Mouse (Mus musculus): Measurements from ENCODE around the gene Lrrc75b. TPM values are rescaled to one million over a fixed set of nuclear protein-coding genes. Genes with fewer than 3 reads are reported as not detected.
"Not testable (repeated sequence)": the region's sequence is repeated elsewhere in the genome, so short reads cannot be mapped to it uniquely, and the experiment has no call there.

Gene Lrrc75b
- polyA plus RNA-seq, 1 experiment from 2014 or later: not detected

- H3K79me2 ChIP-seq (ENCODE audit: inconsistent target): no peaks in the 10 kb centered on the region
- H3K36me3 ChIP-seq (ENCODE audit: inconsistent target): no peaks in the 10 kb centered on the region
- WGBS (ENCODE audit: missing documents): 94% methylated on average over 6 of the region's 6 CpGs
- H3K4me3 ChIP-seq (ENCODE audit: inconsistent target): no peak overlapping the region
- H3K27ac ChIP-seq: no peak overlapping the region
Measured at GRCm38 (mm10) chr10:75579129-75579528, 19.0 kb upstream of the Lrrc75b start.

- no peak overlapping the region for H3K27ac ChIP-seq
- H3K79me2 ChIP-seq (ENCODE audit: inconsistent target): no peaks in the 10 kb centered on the region
- no peaks in the 10 kb centered on the region for H3K36me3 ChIP-seq (ENCODE audit: inconsistent target)
- WGBS (ENCODE audit: missing documents): 94% methylated on average over 9 of the region's 9 CpGs
- no peak overlapping the region for H3K4me3 ChIP-seq (ENCODE audit: inconsistent target)
Measured at GRCm38 (mm10) chr10:75573965-75574364, 13.8 kb upstream of the Lrrc75b start.

- Histone ChIP-seq H3K36me3 (ENCODE audit: inconsistent target) (no peaks in the 10 kb centered on the region), H3K79me2 (ENCODE audit: inconsistent target) (no peaks in the 10 kb centered on the region), H3K27ac (no peak overlapping the region), H3K4me3 (ENCODE audit: inconsistent target) (no peak overlapping the region)
- WGBS (ENCODE audit: missing documents): 96% methylated on average over 10 of the region's 10 CpGs
Measured at GRCm38 (mm10) chr10:75573181-75573580, 13.1 kb upstream of the Lrrc75b start.

GRCm38 (mm10) chr10:75571937-75572336 is 11.8 kb upstream of the Lrrc75b start:
- 90% methylated on average over 9 of the region's 9 CpGs for WGBS (ENCODE audit: missing documents)
- Histone ChIP-seq H3K79me2 (ENCODE audit: inconsistent target) (no peaks in the 10 kb centered on the region), H3K36me3 (ENCODE audit: inconsistent target) (no peaks in the 10 kb centered on the region), H3K27ac (no peak overlapping the region), H3K4me3 (ENCODE audit: inconsistent target) (no peak overlapping the region)

- WGBS (ENCODE audit: missing documents): 90% methylated on average over 9 of the region's 10 CpGs
- Histone ChIP-seq H3K36me3 (ENCODE audit: inconsistent target) (no peaks in the 10 kb centered on the region), H3K4me3 (ENCODE audit: inconsistent target) (no peak overlapping the region)
Measured at GRCm38 (mm10) chr10:75570981-75571657, 11.0 kb upstream of the Lrrc75b start.

GRCm38 (mm10) chr10:75568851-75569250 is 8.7 kb upstream of the Lrrc75b start:
- Histone ChIP-seq H3K27ac (no peak overlapping the region), H3K4me3 (ENCODE audit: inconsistent target) (no peak overlapping the region), H3K36me3 (ENCODE audit: inconsistent target) (no peaks in the 10 kb centered on the region), H3K79me2 (ENCODE audit: inconsistent target) (no peaks in the 10 kb centered on the region)
- WGBS (ENCODE audit: missing documents): 92% methylated on average over 4 of the region's 4 CpGs

More at GRCm38 (mm10) chr10:75570981-75571657, 11.0 kb upstream of the Lrrc75b start:
- Histone ChIP-seq H3K27ac (no peak overlapping the region), H3K79me2 (ENCODE audit: inconsistent target) (no peaks in the 10 kb centered on the region)

GRCm38 (mm10) chr10:75568441-75568840 is 8.3 kb upstream of the Lrrc75b start:
- Histone ChIP-seq H3K4me3 (ENCODE audit: inconsistent target) (no peak overlapping the region), H3K27ac (no peak overlapping the region), H3K36me3 (ENCODE audit: inconsistent target) (no peaks in the 10 kb centered on the region), H3K79me2 (ENCODE audit: inconsistent target) (no peaks in the 10 kb centered on the region)
- WGBS (ENCODE audit: missing documents): 82% methylated on average over 11 of the region's 11 CpGs

GRCm38 (mm10) chr10:75568029-75568428 is 7.9 kb upstream of the Lrrc75b start:
- H3K27ac ChIP-seq: no peak overlapping the region
- H3K4me3 ChIP-seq (ENCODE audit: inconsistent target): no peak overlapping the region
- H3K79me2 ChIP-seq (ENCODE audit: inconsistent target): no peaks in the 10 kb centered on the region
- WGBS (ENCODE audit: missing documents): 73% methylated on average over 5 of the region's 5 CpGs
- no peaks in the 10 kb centered on the region for H3K36me3 ChIP-seq (ENCODE audit: inconsistent target)

- H3K4me3 ChIP-seq (ENCODE audit: inconsistent target); H3K27ac ChIP-seq; H3K36me3 ChIP-seq (ENCODE audit: inconsistent target); H3K79me2 ChIP-seq (ENCODE audit: inconsistent target): not testable (repeated sequence)
- 91% methylated on average over 2 of the region's 2 CpGs for WGBS (ENCODE audit: missing documents)
Measured at GRCm38 (mm10) chr10:75566765-75567164, 6.6 kb upstream of the Lrrc75b start.

GRCm38 (mm10) chr10:75566321-75566720 is 6.2 kb upstream of the Lrrc75b start:
- Histone ChIP-seq H3K4me3 (ENCODE audit: inconsistent target) (no peak overlapping the region), H3K27ac (no peak overlapping the region)

GRCm38 (mm10) chr10:75565906-75566305 is 5.8 kb upstream of the Lrrc75b start:
- 52% methylated on average over 7 of the region's 7 CpGs for WGBS (ENCODE audit: missing documents)

More at GRCm38 (mm10) chr10:75566321-75566720, 6.2 kb upstream of the Lrrc75b start:
- Histone ChIP-seq H3K79me2 (ENCODE audit: inconsistent target) (no peaks in the 10 kb centered on the region), H3K36me3 (ENCODE audit: inconsistent target) (no peaks in the 10 kb centered on the region)
- 55% methylated on average over 5 of the region's 5 CpGs for WGBS (ENCODE audit: missing documents)

GRCm38 (mm10) chr10:75565436-75565835 is 5.3 kb upstream of the Lrrc75b start:
- Histone ChIP-seq H3K27ac (no peak overlapping the region), H3K79me2 (ENCODE audit: inconsistent target) (no peaks in the 10 kb centered on the region), H3K4me3 (ENCODE audit: inconsistent target) (no peak overlapping the region), H3K36me3 (ENCODE audit: inconsistent target) (no peaks in the 10 kb centered on the region)
- WGBS (ENCODE audit: missing documents): 8% methylated on average over 6 of the region's 6 CpGs

More at GRCm38 (mm10) chr10:75565906-75566305, 5.8 kb upstream of the Lrrc75b start:
- H3K4me3 ChIP-seq (ENCODE audit: inconsistent target): no peak overlapping the region
- no peak overlapping the region for H3K27ac ChIP-seq
- no peaks in the 10 kb centered on the region for H3K79me2 ChIP-seq (ENCODE audit: inconsistent target)
- H3K36me3 ChIP-seq (ENCODE audit: inconsistent target): no peaks in the 10 kb centered on the region

- Histone ChIP-seq H3K4me3 (ENCODE audit: inconsistent target) (no peak overlapping the region), H3K79me2 (ENCODE audit: inconsistent target) (no peaks in the 10 kb centered on the region), H3K27ac (no peak overlapping the region), H3K36me3 (ENCODE audit: inconsistent target) (no peaks in the 10 kb centered on the region)
- WGBS (ENCODE audit: missing documents): 42% methylated on average over 12 of the region's 12 CpGs
Measured at GRCm38 (mm10) chr10:75564687-75565265, 4.6 kb upstream of the Lrrc75b start.

GRCm38 (mm10) chr10:75562596-75562995 is 2.5 kb upstream of the Lrrc75b start:
- 85% methylated on average over 8 of the region's 8 CpGs for WGBS (ENCODE audit: missing documents)
- Histone ChIP-seq H3K27ac (no peak overlapping the region), H3K79me2 (ENCODE audit: inconsistent target) (no peaks in the 10 kb centered on the region), H3K36me3 (ENCODE audit: inconsistent target) (no peaks in the 10 kb centered on the region), H3K4me3 (ENCODE audit: inconsistent target) (no peak overlapping the region)

GRCm38 (mm10) chr10:75561071-75561654 is 1.0 kb upstream of the Lrrc75b start, which contains the start of gene Ggt1:
Gene Ggt1 (plus strand): TSS chr10:75561604.
- Histone ChIP-seq H3K4me3 (ENCODE audit: inconsistent target) (no peak within 1 kb of the TSS), H3K79me2 (ENCODE audit: inconsistent target) (no peaks in the 10 kb centered on the region), H3K36me3 (ENCODE audit: inconsistent target) (no peaks in the 10 kb centered on the region), H3K27ac (no peak within 1 kb of the TSS)
- 88% methylated on average over 10 of the region's 10 CpGs for WGBS (ENCODE audit: missing documents)

All from macrophage (primary cell).